Mouse (Mus musculus): ENCODE measurements around the gene Spc24. TPM values are rescaled to one million over a fixed set of nuclear protein-coding genes. Genes with fewer than 3 reads are reported as not detected.

Spc24 gene
- total RNA-seq, 2 experiments from 2014 or later = 50.1 to 128 TPM

DNA sequence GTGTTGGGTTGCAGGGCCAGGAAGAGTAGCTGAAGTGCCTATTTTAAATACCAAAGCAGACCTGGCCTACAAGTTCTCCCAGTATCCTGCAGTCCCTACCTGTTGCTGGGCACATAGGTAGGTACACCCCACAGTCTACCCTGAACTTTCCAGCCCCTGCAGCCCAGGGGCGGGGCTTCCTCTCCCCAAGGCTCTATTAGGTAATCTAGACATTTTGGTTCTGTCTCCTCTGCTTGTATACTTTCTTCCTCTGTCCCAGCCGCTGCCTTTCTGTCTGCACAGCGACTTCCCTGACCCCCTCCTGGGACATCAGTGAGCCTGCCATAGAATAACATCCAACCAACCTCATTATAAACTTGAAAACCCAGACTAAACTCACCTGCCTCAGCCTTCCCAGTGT, 9.7 kb downstream of the Spc24 start:
- no peak for ATAC-seq (replicated peaks; ENCODE audit: poor library complexity)

DNA sequence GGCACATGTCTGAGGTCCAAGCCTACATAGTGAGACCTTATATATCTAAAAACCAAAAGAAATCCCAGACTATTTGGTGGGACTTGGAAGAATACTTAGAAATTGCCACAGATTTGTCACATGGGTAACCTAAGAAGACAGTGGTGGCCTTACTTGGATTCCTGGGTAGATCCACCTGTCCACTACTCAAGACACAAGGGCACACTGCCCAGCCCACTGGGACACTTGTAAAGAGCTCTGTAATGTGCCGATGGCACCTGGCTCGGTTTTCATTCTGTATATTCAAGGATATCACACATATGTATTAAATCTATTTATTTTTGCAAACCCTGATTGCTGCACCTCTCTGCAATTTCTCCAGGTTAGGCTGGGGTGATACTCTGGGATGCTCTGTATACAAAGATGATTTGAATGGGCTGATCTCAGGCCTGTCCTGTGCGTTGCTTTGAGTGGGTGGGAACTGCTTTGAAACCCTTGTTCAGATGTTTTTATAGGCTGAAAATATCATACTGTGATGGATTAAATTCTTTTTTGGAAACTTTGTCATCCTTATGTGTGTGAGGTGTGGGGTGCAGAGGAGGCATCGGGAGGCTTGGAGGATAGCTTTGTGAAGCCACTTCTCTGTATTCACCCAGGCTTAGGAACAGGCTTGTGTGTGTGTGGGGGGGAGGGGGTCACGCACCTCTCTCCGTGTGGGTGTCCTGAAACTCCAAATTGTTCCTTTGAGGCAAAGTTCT, 10.6 kb downstream of the Spc24 start:
- no peak for ATAC-seq (replicated peaks; ENCODE audit: poor library complexity)

DNA sequence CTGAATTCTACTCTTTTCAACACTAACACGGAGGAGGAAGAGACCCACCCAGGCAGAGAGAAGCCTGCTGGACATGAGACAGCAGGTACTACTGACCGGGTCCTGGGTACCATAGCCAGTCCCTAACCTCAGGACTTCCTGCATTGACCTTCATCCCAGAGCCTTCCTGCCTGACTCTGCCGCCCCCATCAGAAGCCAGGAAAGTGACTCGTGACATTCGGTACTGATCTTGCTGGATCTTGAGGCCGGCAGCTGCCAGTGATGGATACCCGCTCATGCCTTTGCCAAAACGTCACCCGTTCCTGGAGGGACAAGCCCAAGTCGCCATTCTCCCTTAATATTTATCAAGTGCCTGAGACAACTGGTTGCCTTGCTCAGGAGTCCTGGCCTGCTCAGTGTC, 11.6 kb downstream of the Spc24 start:
- no peak for ATAC-seq (replicated peaks; ENCODE audit: poor library complexity)

DNA sequence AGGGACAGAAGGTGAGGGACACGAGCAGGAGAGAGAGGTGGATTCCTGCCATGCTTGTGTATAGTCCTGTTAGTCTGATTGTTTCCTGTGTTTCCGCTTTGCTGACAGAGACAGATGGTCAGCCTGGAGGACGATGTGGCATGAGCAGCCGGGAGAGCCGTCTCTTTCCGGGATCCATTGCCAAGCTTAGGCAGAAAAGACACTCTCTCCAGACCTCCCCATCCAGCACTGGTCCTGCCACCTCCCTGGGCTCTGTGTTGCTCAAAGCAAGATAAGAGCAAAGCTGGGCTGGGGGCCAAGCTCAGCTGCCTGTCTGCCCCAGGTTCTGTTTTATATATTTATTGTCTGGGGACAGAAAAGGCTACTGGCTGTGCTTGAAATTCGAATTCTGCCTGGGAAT, 12.1 kb downstream of the Spc24 start:
- ATAC-seq (replicated peaks; ENCODE audit: poor library complexity) = peak; percentile 90

DNA sequence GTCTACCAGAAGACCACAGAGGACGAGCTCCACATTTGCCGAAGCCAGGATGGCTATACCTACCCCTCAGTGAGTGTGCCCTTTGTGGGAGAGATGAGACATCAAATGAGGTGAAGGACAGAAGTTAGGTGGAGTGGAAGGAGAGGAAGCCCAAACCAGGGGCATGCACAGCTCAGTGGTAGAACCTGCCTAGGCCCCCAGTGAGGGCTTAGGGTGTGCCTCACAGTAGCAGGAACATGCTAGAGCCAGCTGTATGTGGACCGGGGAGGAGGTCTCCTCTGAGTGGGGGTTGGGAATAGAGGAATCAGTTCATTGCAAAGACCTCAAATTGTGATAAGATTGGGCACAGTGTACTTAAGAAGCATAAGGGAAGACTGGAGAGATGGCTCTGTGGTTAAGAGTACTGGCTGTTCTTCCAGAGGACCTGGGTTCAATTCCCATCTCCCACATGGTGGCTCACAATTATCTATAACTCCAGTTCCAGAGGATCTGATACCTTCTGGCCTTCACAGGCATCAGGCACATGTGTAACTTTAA, 12.8 kb downstream of the Spc24 start:
- ATAC-seq (replicated peaks; ENCODE audit: poor library complexity) = no peak

DNA sequence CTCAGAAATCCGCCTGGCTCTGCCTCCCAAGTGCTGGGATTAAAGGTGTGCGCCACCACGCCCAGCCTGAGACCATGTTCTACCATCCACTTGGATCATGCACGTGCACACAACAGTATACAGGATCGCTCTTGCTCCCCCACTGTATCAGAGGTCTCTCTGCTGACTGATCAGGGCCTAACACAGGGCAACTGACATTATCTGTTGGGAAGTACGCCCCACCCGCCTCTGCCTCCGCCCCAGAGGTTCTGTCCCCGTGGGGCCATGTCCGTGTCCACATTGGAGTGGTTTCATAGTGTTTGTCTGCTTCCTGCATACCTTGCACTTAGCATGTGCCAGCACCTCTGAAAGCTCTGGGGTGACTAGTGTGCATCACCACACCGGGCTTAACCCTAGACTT, 18.6 kb downstream of the Spc24 start:
- ATAC-seq (replicated peaks; ENCODE audit: poor library complexity) = 0 out of 2 replicates have a peak, but pooled peaks have one; percentile 20

DNA sequence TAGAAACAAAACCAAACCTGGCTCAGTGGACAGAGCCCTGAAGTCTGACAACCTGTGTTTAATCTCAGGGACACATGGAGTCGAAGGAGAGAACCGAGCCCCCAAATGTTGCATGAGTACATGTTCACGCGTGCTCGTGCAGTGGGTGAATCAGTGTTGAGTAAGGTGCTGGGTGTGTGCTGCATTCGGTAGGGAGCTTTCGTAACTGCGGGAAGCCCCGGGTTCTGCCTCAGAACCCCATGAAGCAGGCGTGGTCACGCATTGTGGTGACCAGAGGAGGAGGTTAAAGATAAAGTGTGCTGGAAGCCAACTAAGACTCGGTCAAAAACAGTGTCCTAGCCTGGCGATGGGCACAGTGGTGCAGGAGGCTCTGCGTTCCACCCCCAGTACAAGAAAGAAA, 19.7 kb downstream of the Spc24 start:
- ATAC-seq (replicated peaks; ENCODE audit: poor library complexity) = no peak

DNA sequence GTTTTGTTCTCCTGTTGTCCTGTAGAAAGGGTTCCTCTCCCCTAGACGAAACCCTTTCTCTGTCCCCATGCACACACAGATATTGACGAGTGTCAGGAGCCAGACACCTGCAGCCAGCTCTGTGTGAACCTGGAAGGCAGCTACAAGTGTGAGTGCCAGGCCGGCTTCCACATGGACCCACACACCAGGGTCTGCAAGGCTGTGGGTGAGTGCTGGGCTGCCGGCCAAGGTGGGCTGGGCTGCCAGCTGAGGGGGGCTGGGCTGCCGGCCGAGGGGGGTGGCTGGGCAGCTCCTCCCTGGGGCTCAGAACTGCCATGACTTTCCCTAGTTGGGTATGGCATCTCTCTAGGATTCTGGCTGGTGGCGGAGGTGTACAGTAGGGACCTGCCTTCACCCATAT, 21.3 kb downstream of the Spc24 start:
- ATAC-seq (replicated peaks; ENCODE audit: poor library complexity) = no peak

DNA sequence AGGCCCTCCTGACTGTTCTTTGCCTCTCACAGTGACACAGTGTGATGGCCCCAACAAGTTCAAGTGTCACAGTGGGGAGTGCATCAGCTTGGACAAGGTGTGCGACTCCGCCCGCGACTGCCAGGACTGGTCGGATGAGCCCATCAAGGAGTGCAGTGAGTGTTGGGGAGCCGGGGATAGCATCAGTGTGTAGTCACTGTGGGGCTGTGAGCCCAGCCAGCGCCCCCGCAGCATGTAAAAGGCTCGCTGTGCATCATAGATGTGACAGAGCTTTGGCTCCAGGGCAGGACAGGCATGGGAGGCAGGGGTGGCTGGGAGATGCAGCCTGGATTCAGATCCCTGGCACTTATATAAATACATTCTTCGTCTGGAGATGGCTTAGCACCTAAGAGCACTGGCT, 22.9 kb downstream of the Spc24 start:
- no peak for ATAC-seq (replicated peaks; ENCODE audit: poor library complexity)

DNA sequence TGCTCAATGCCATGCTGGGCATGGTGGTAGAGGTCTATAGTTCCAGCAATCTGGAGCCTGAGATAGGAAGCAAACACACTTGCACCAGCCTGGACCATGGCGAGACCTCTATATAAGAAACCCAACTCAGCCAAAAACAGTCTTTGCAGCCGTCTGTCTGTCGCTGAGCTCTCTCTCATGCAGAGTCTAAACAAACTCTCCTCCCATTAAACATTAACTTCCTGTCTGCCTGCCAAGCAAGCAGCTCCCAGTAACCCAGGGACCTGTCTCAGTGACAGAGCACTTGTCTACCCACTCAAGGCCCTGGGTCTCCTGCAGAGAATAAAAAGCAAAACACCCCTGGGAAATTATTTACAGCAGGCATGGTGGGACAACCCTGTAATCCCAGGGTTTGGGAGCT, 23.5 kb downstream of the Spc24 start:
- ATAC-seq (replicated peaks; ENCODE audit: poor library complexity) = no peak

DNA sequence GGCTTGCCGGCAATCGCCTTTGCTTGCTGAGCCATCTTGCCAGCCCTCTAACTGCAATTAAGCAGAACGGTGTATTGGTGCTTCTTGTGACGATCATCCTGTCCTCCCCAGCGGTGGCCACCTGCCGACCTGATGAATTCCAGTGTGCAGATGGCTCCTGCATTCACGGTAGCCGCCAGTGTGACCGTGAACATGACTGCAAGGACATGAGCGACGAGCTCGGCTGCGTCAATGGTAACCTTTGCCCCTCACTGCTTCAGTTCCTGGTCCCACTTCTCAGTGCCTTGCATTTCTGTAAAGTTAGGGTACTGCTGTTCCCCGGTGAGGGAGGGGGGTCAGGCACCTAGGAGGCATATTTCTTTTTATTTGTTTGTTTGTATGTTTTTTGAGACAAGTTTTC, 25.0 kb downstream of the Spc24 start:
- no peak for ATAC-seq (replicated peaks; ENCODE audit: poor library complexity)

DNA sequence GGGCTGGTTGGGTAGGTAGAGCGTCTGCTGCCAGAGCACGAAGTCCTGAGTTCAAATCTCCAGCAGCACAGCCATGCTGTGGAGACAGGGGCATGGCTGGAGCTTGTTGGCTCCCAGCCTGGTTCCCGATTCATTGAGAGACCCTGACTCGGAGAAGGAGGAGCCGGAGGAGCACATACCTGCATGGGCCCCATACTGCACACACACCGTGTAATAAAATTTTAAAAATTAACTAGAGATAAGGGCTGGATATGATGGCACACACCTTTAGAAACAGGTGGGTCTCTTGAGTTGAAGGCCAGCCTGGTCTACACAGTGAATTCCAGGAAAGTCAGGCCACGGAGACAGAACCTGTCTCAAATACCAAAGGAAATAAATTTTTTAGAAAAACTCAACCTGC, 26.1 kb downstream of the Spc24 start:
- ATAC-seq (replicated peaks; ENCODE audit: poor library complexity) = no peak

DNA sequence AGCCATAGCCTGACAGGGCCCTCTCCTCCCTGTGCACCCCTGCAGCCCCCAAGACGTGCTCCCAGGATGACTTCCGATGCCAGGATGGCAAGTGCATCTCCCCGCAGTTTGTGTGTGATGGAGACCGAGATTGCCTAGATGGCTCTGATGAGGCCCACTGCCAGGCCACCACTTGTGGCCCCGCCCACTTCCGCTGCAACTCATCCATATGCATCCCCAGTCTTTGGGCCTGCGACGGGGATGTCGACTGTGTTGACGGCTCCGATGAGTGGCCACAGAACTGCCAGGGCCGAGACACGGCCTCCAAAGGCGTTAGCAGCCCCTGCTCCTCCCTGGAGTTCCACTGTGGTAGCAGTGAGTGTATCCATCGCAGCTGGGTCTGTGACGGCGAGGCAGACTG, 26.7 kb downstream of the Spc24 start:
- no peak for ATAC-seq (replicated peaks; ENCODE audit: poor library complexity)

DNA sequence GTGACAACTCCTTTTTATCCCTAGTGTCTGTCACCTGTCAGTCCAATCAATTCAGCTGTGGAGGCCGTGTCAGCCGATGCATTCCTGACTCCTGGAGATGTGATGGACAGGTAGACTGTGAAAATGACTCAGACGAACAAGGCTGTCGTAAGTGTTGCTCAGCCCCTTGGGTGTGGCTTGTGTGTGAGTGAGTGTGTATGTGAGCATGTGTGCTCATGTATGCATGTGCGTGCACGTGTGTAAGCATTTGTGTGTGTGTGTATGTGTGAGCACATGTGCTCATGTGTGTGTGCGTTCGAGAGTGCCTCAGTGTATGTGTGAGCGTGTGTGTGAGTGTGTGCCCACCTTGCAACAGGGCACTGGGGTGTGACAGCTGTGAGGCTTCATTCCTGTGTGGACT, 27.8 kb downstream of the Spc24 start:
- ATAC-seq (replicated peaks; ENCODE audit: poor library complexity) = no peak

DNA sequence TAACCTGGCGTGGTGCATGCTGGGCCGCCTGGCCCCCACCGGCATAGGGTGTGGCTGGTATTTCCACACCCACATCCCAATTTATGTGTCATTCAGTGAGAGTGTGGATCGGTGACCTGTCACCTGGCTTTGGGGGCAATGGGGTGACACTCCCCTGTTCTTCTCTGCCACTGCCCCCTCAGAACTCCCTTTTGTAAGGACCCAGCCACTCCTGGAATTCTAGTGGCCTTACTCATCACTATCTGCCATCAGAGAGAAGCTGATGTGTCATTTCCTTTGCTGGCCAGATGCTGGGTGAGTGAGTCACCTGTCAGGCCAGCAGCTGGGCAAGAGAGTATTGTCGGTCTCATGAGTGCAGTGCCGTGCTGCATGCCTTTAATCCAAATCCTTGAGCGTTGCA, 30.8 kb downstream of the Spc24 start:
- no peak for ATAC-seq (replicated peaks; ENCODE audit: poor library complexity)

DNA sequence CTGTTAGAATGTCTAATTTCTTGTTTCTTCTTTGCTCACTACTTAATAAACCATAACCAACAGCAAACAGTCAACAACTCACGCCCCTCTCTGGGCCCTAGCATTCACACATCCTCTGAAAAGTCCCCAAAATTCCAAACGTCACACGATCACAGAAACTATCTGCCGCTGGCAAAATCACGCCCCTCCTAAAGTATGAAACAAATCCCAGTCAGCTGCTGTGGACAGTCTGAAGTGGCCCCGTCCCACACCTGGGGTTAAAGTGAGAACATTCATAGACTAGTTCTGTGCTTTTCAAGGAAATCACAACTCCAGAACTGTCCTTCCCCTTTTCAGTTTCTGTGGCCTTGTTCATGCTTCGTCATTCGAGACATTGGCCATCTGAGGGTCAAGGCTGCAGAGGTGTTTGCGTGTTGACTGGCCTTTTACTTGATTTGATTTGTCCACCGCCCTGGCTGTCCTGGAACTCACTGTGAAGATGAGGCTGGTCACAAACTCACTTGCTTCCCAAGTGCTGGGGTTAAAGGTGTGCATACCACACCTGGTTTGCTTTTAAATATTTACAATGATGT, 31.8 kb downstream of the Spc24 start:
- no peak for ATAC-seq (replicated peaks; ENCODE audit: poor library complexity)

DNA sequence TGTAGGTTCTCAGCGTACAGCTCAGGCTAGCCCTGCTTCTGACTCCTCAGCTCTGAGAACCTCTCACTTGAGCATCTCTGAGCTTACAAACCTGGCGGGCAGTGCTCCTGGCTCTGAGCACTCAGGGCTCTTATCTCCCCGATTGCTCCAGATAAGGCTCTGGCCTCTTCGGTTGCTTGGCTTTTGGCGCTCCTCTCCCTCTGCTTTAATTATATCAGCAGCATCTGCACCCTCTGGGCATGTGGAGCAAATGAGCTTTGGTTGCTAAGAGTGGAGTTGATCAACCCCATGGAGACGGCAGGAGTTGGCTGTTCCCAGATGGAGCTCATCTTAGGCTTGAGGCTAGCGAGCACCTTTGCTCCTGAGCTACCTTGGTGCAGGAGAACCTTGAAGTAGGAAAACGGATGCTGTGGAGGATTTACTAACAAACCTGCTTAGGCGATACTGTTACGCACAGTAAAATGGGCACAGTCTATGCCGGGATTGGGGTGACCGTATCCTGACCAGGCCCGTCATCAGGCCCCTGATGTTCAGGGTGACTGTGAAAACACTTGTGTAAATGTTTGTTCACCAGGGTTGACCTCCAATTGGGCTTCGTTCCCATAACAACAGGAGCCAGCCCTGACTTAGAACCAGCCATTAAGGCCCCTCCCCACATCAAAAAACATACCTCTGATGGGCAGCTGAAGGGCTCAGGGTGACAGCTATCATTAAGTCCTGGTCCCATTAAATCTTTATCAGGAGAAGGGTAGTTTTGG, 33.7 kb downstream of the Spc24 start:
- ATAC-seq (replicated peaks; ENCODE audit: poor library complexity) = no peak

DNA sequence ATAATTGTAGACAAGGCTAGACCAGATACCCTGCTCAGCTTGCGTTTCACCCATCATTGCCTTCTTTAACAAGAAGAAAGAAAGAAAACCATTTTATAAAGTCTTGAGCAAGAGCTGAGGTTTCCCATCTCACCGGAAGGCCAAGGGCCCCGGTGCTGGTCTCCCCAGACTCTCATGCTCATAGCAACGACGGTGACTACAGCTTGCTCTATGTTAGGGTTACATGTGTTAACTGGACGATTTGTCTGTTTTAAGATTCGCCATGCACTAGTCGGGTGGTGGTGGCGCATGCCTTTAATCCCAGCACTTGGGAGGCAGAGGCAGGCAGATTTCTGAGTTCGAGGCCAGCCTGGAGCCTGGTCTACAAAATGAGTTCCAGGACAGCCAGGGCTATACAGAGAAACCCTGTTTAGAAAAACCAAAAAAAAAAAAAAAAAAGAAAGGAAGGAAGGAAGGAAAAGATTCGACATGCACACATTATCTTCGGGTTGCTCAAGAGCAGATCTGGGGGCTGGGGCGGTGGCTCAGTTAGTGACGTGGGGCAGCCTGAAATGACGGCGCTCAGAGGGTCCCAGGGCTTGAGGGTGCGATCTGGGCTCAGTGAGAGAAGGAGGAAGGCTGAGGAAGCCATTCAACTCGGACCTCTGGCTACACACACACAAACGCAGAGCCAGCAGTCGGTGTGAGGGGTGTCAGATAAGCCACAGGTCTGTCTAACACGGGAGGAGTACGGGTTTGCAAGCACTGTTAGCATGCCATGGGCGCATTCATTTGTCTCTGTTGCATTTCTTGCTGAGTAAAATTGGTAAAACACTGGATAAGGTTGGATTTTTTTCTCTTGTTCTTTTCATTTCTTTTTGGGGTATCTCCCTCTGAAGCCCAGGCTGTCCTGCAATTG, 34.6 kb downstream of the Spc24 start:
- ATAC-seq (replicated peaks; ENCODE audit: poor library complexity) = peak; percentile 12

DNA sequence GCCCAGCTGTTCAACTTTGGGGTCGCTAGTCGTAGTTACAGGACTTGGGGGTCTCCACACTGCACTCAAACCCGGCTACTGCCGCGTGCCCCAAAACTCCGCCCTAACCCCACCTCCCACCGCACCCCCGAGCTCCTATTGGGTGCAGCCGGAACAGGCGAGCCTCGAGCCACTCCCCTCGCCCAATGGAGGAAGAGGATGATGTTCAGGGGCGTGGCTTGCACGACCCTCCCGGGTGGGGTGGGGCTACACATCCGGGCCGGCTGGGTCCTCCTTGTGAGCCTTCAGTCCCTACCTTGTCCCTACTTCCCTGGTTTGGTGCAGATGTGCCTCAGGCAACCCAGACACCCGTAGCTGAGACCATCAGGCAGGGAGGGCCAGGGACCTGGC, 36.0 kb downstream of the Spc24 start:
- peak; percentile 79 for ATAC-seq (replicated peaks; ENCODE audit: poor library complexity)

DNA sequence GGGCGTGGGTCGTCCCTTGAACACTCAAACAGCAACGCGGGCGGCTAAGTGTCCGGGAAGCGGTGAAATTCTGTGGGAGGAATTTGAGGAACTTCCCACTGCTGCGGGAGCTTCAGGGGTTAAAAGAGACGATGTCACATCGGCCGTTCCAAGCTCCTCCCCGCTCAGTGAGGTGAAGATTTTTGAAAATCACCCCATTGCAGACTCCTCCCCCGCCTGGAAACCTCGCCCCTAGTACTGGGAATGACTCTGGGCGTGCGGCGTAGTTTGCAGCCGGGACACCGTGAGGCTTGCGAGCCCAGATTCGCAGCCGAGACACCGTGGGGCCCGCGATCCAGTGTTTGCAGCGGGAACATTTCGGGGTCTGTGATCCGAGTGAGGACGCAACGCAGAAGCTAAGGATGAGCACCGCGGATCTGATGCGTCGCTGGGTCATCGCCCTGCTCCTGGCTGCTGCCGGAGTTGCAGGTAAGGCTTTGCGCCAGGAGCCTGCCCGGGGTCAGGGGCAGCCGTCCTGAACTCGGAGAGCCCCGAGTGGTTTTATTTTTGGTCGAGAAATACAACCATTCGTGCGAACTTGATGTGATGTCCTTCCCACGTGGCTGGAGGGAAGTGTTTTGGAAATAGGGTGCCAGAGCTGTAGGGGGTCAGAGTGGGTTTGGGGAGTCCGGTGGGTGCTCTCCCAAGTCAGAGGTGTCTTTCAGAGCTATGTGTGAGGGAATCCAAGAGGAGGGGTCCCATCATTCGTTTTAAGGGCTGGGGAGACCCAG, 36.5 kb downstream of the Spc24 start, which contains the start of gene Ldlr:
Gene Ldlr (plus strand): TSS at position 107 of the 770 bp plus-strand sequence.
- peak; percentile 75 for ATAC-seq (replicated peaks; ENCODE audit: poor library complexity)

Data from megakaryocyte progenitor cell, adult 5-6 weeks (primary cell).